Mouse (Mus musculus): ENCODE data around the gene Atxn7l1.

Gene Atxn7l1

DNA sequence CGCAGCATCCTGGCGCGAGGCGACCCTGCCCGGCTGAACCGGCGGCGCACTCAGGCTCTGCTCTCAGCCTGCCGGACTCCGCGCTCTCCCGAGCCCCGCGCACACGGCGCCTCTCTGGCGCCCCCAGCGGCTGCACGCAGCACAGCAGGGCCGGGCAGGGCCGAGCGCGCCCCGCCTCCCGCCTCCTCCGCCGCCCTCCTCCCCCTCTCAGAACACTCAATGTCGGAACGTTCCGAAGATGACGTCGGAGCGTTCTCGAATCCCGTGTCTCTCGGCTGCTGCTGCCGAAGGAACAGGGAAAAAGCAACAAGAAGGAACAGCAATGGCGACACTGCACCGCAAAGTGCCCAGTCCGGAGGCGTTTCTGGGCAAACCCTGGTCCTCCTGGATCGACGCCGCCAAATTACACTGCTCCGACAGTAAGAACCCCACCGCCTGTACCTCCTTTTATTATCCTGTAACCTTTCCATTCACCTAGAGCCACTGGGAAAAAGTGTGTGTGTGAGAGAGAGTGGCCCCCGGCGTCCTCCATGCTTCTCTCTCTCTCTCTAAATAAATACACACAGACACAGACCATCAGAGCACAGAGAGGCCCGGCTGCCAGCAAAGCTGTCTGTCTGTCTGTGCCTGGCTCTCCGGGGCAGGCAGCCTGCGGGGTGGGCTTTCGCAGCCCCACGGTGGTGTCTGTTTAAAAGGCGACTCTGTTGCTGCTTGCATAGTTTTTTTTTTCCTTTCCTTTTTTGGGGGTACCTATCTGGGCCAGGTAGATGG, at the start of gene Atxn7l1:
TSS of gene Atxn7l1 (plus strand) at position 197 of the 771 bp plus-strand sequence.
- DNase-seq (ENCODE audit: low spot score in 2 of 2): peak; percentile 93 to 94

GRCm38 (mm10) chr12:33101627-33102026, 45.9 kb upstream of the Atxn7l1 start:
- no peak for DNase-seq (ENCODE audit: low spot score in 2 of 2)

DNA sequence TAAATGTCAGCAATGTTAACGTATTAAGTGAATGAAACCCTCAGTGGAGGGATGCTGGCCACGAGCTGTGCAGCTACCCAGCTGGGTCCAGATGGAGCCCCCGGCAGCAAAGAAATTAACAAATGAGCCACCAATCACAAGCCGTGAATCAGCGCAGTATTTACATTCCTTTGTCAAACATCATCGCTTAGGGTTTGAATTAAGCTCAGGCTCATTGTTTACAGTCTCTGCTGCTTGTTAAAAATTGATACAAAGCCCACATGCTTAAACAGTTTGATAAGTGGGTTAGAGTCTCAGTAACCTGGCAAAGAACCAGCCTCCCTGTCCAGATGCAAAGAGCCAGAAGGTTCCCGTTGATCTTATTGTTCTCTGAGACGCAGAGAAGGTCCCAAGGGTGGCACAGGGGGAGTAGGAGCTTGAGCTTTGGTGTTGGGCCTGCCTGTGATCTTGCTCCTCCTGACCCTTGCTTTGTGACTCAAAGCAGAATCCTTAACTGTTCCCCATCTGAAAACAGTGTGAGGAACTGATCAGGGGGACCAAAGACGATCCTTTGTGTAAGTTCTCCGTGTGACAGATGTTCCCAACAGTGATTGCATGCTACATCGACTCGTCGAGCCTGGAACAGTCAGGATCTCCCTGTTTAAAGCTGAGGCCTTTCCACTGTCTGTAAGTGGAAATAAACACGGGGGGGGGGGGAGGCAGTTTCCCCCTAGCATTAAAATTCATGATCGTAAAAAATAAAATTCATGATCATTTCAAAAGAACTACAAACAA, 45.0 kb upstream of the Atxn7l1 start:
- no peak for DNase-seq (ENCODE audit: low spot score in 2 of 2)

GRCm38 (mm10) chr12:33105724-33106123, 41.8 kb upstream of the Atxn7l1 start:
- DNase-seq (ENCODE audit: low spot score in 2 of 2): no peak

DNA sequence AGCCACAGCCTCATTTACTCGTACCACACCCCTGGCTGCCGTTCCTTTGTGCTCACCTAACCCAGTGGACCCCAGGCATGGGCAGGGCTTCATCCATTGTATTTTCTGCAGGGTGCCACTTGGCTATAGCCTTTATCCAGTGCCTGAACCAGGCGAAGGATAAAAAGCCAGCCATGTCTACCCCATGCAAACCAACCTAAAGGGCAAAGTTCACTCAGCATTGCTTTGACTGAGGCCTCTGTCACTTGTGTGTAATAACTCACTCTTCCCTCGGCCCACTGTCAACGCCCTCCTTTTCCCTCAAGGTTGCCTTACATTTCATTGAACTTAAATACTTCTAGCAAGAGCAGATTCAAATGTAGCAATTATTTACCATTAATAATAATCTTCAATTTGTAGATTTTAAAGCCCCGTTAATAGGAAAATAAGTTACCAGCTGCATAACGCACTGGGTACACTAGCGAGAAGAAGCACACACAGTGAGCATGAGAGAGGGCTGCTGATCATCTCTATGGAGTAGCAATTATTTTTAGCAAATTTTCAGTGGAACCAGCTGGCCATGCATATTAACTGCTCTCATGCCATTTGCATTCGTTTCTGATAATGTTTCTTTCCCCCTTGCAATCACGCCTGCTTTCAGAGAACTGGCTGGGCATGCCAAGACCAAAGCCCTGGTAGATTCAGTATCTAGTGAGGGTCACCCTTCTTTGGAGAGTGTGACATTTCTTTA, 40.9 kb upstream of the Atxn7l1 start:
- no peak for DNase-seq (ENCODE audit: low spot score in 2 of 2)

- DNase-seq (ENCODE audit: low spot score in 2 of 2): no peak
Measured at GRCm38 (mm10) chr12:33109531-33109930, 38.0 kb upstream of the Atxn7l1 start.

DNA sequence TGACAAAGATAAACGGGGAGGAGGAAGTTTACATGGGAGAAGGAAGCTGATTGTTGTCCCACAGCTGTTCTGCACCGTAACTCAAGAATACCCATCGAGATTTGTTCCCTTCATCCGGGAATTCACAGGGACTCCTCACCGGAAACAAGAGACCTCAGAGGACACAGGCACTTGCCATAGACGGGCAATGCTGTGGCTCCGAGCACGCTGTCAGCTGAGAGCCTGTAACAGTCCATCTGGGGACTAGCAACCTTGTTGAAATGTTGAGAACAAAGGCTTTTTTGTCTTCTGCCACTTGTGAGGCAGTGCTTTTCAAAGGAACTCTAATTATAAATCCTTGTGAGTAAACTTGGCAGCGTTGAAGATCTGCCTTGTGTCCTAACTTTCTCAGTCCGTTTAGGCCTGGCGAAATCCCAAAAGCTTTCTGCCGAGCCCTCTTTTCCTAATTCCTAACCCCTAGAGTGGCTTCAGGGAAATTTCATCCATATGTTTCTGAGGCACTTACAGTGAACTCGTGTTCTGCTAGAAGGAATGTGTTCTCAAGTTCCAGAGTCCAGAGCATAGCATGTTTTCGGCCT, 36.5 kb upstream of the Atxn7l1 start:
- DNase-seq (ENCODE audit: low spot score in 2 of 2): no peak

DNA sequence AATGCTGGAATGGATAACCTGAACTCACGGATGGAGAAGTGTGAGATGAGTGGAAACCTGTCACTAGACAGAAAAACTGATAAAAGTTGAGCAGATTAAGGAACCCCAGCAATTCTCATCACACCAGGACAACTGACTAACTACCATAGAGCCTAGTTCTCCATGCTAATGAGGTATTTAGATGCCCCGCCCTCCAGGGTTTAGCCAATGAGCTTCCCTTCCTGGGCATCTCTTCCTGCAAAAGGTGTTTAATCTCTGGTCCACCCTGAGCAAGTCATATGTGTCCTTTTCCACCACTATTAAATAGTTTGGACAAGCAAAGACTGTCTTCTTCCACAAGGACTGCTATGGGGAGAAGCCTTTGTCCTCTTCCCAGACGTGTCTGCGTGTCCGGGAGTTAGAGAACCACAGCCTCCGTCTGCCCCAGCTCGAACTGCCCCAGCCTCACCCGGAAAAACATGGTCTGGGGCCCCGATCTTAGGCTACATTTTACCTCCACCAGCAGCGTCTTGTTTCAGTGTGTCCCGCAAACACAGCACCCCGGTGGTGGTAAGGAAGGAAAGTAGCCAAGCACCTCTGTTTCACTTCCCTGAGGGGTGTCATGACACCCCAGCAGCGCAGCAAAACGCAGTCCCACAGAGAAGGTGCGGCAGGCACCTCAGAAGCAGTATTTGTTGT, 28.7 kb upstream of the Atxn7l1 start:
- peak in 1 of 2 experiments; percentile 44 for DNase-seq (ENCODE audit: low spot score in 2 of 2)

- no peak for DNase-seq (ENCODE audit: low spot score in 2 of 2)
Measured at GRCm38 (mm10) chr12:33125594-33126227, 21.8 kb upstream of the Atxn7l1 start.

DNA sequence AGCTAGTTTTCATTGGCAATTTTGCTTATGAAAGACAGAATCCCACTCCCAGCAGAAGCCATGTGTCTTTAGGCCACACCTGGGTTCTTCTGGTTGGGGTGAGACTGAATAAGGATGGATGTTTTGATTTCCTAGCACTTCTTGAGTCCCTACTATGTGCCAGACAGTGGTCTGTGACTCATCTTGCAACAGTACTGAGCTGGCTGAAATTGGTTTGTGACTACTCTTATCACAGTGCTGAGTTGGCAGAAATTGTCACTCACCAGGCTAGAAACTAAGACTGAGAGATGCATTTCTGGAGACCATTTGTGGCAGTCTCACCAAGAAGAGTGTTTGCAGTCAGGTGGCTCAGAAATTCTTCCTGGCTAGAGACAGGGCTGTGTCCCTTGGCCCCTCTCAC, 21.2 kb upstream of the Atxn7l1 start:
- no peak for DNase-seq (ENCODE audit: low spot score in 2 of 2)

- no peak for DNase-seq (ENCODE audit: low spot score in 2 of 2)
Measured at GRCm38 (mm10) chr12:33128121-33128520, 19.4 kb upstream of the Atxn7l1 start.

DNA sequence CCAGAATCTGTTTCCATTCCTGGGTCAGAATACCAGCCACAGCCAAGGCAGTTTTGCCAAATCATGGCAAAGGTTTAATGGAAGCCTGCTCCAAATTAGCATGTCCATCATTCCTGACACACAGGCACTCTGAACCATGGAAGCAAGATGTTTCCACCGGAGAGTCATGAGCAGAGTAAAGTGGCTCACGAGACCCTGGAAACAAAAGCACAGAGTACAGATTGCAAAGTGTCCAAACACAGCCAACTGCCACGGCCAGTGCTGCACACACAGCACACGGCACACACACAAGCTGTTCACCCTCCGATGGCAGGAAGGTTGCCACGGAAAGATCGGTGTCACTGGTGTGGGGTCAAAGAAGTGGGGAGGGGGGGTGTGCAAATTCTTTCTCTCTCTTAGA, 18.8 kb upstream of the Atxn7l1 start:
- DNase-seq (ENCODE audit: low spot score in 2 of 2): no peak

DNA sequence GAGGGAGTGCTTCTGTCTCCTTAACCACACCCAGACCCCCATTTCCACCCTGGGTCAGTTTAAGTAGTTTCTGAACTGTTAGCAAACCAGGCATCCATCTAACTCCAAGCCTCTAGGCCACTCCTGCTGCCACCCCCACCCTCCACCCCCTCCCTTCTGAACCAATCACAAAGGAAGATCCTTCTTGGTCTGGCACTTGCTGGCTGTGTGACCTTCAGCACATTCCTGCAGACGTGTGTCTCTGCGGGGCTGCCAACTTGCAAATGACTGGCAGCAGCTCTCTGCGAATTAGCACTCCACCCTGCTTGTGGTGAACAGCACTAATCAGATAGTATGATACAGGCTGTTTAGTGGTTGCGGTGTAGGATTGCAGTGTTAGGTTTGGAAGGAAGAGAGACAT, 18.1 kb upstream of the Atxn7l1 start:
- DNase-seq (ENCODE audit: low spot score in 2 of 2): no peak

DNA sequence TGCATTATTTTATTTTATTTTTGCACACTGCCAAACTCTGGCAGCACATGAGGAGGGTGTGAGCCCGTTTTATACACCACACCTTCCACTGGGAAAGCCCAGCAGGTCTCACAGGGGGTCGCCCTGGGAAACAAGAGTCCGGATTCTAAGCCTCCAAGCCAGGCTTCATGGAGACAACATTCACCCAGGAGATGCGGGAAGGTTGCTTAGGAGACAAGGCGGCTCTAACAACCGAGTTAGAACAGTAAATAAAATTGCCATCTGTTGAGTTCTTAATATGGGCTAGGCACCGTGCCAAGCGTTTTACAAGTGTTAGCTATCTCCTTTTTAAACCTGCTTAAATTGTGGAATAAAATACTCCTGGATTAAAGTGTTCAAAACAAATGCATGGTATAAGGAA, 17.1 kb upstream of the Atxn7l1 start:
- DNase-seq (ENCODE audit: low spot score in 2 of 2): no peak

- DNase-seq (ENCODE audit: low spot score in 2 of 2): no peak
Measured at GRCm38 (mm10) chr12:33131796-33132195, 15.7 kb upstream of the Atxn7l1 start.

DNA sequence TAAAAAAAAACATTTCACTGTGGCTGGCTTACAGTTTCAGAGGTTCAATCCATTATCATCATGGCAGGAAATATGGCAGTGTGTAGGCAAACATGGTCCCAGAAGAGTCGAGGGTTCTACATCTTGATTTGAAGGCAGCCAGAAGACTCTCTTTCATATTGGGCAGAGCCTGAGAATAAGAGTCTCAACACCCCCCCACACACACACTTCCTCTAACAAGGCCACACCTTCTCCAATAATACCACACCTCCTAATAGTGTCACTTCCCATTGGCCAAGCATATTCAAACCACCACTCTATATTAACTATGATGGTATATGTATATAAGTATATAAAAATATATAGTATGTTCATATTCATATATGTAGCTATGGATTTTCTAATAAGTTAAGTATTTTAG, 9.6 kb upstream of the Atxn7l1 start:
- DNase-seq (ENCODE audit: low spot score in 2 of 2): no peak

DNA sequence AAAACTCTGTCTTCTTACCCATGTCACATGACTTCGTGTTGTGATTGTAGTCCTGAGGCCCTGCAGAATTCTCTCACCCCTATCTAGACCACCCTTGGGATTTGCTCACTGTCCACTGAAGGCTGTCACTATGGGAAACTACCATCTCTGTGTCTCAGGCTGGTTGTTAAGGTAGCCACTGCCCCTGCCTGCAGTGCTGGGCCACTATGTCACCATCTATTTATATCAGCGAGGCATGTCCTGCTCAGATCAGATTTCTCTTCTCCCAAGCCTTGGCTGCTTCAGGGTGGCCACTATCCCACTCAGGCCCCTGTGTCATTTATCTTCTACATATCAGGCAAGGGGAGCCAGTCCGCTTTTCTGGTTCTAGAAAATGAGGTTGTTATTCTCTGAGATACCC, 8.4 kb upstream of the Atxn7l1 start:
- no peak for DNase-seq (ENCODE audit: low spot score in 2 of 2)

DNA sequence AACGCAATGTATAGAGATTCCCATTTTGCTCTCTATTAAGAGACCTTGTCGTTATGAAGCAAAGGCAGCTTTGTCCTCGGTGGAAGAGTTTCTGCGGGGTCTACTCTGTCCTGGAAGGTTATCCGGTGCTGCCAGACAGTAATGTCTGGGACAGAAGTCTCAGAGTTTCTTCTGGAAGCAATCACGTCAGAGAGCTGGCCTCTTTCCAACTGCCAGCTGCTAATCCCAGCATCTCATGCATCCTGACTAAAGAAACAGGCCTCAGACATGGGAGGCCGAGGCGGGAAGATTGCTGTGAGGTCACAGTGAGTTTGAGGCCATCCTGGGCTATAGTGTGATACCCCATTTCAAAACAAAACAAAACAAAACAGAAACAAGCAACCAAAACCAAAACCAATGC, 3.0 kb upstream of the Atxn7l1 start:
- DNase-seq (ENCODE audit: low spot score in 2 of 2): no peak

- no peak for DNase-seq (ENCODE audit: low spot score in 2 of 2)
Measured at GRCm38 (mm10) chr12:33146622-33147433, 665 bp upstream of the Atxn7l1 start.

DNA sequence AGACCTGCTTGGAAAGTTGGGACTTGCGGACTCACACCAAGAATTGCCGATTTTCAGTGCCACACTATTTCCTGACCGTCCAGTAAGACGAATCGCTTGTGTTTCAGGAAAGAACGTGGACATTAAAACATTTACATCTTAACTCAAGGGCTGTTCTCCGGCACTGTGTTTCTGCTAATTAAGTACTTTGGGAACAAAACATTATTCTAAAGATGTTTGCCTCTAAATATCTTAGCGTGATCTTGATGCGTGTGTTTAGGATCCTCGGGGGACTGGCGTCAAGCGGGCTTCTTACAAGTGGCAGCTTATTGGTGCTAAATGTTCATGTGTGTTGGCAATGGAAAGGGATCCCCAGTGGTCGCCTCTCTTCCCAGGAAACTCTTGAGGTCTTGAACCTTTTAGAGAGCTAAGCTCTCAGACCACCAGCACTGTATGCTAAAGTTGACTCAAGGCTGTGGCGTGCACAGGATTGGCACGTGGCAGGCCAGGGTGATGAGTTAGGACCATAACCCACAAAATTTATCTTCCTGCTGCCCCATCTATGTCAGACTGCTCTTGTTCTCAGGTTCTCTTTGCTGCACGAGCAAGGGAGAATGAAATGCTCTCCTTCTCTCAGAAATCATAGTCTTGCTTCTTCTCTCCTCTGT, 2.2 kb downstream of the Atxn7l1 start:
- DNase-seq (ENCODE audit: low spot score in 2 of 2): no peak

All from spleen, postnatal 10 days (tissue).